Mouse (Mus musculus) layer of hippocampus, postnatal 14 days (tissue): Measurements from ENCODE around the gene Mbd5. TPM values are rescaled to one million over a fixed set of nuclear protein-coding genes. Genes with fewer than 3 reads are reported as not detected.
"Not testable (repeated sequence)": the region's sequence is repeated elsewhere in the genome, so short reads cannot be mapped to it uniquely, and the experiment has no call there.

Experiments
- DNase-seq, 2 experiments: peaks; one replicate each; pipeline ENCODE4 v3.0.0; 2021 to 2022; ENCODE audit warnings: low spot score in 2 of 2, mixed read lengths in 1 of 2
- total RNA-seq, 2 experiments: library from RNA; stranded (reverse); gene quantifications; 2 replicates each; pipeline ENCODE4 v1.2.3; 2021

Gene Mbd5
- total RNA-seq, 2 experiments from 2014 or later = 99.6 to 114 TPM

DNA sequence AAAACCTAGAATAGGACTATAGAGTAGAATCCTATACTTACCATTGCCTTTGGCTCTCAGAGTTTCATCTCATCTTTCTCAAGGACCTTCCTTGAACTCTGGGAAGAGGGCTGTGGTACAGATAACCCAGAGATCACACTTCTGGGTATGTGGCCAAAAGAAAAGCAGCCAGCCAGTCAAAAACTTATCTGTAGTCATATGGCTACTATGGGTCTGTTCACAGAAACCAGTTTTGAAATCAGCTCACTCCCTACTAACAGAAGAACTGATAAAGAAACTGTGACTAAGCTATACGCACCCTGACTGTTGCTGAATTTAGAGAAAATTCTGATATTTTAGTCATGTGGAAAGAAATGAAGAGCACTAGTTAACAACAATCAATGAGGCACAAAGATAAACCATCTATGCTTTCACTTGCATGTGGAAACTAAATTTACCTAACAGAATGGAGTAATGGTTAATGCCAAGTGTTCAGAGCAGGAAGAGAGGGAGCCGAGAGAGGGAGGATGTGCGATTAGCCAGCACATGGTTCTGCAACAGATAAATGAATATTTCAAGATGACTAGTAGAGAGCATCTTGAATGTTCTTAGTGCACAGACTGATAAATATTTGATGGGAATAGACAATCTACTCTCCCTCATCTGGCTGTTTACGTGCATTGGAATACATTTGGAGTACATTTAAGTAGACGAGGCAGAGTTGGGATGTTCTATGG lies 211.1 kb downstream of the Mbd5 start:
- no peak for DNase-seq

GRCm38 (mm10) chr2:49169766-49170165 lies 220.5 kb downstream of the Mbd5 start:
- no peak for DNase-seq

DNA sequence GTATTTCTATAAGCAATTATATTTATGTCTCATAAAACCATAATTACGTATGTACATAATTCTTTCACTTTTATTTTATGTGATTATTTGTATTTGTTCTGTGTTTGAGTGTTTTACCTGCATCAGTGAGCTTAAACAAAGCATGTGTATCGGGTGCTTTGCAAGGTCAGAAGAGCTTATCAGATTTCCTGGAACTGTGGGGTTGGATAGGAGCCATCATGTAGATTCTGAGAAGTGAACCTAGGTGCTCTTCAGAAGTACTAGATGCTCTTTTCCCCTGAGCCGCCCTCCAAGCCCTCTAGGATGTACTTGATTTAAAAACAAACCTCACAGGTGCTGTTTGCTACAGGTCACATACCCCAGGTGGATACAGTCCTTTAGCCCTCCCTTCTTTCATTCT lies 227.7 kb downstream of the Mbd5 start:
- DNase-seq = no peak

- no peak for DNase-seq
Measured at GRCm38 (mm10) chr2:49190984-49191383, 241.7 kb downstream of the Mbd5 start.

DNA sequence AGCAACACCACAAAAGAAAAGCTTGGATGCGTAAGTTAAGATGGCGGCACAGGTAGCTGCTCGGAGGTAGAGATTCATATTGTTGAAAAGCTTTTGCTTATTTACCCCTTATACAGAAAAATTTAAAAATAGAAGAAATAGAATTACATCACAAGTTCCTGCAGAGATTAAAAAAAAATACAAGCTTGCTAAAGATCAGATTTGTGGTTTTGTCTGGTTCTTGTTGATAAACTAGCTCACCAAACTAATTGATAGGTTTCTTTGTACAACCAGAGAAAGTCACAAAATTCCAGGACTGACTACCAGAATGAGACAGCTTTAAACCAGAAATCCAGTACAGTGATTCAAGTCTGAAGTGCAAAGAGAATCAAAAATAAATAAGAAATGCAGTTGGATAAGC lies 242.4 kb downstream of the Mbd5 start:
- DNase-seq = no peak

DNA sequence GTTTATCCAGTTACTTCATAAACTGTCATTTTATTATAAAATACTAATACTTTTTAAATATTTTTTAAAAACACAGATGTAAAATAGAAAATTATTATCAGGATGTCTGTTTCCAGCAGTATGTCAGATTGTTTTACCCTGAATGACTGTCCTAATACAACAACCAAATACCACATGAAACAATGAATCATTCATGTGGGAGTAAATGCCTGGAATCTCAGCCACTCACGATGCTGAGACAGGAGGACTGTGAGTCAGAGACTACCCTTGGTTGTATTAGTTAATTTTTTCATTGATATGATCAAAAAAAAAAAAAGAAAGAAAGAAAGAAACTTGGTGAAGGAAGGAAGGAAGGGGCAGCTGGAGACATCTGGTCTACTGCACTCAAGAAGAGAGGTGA lies 254.8 kb downstream of the Mbd5 start:
- no peak for DNase-seq

GRCm38 (mm10) chr2:49205692-49206091 lies 256.4 kb downstream of the Mbd5 start:
- DNase-seq = not testable (repeated sequence)

DNA sequence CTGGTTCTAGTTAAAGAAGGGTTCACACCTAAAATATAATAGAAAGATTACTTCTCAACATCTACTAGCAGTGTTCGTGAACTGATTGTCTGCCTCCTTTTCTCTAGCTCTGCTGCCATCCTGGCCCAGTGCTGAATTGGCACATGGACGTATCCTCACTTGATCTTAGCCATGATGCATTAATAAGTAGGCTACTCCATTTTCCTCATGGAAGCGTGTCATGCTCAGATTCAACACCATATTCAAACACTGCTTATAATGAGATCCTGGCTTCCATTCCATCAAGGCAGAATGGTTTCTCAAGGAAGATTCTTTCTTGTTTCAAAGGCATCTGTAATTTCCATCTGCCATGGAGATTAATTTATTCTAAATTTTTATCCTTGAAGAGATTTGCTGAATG lies 260.0 kb downstream of the Mbd5 start:
- DNase-seq = peak in 1 of 2 experiments; percentile 13

- DNase-seq = no peak
Measured at GRCm38 (mm10) chr2:49210408-49210807, 261.1 kb downstream of the Mbd5 start.

DNA sequence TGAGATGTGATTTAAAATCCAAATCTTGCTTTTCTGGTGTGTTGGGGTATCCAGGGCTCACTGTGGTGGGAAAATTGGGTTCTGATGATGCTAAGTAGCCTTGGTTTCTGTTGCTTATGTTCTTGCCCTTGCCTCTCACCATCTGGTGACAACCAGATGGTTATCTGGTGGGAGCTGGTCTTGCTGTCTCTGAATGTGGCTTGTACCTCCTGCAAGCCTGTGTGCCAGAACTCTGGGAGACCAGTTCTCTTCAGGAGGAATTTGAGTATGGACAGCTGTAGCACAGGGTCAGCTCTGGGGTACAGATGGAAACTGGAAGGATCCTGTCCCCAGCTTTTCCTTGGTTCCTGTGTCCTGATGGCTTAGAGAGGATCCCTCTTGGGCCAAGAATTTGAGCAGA lies 280.4 kb downstream of the Mbd5 start:
- DNase-seq = no peak

GRCm38 (mm10) chr2:49234064-49234463 lies 284.8 kb downstream of the Mbd5 start:
- DNase-seq = no peak

GRCm38 (mm10) chr2:49241715-49242114 lies 292.4 kb downstream of the Mbd5 start:
- DNase-seq = no peak

GRCm38 (mm10) chr2:49264092-49264491 lies 314.8 kb downstream of the Mbd5 start:
- no peak for DNase-seq

DNA sequence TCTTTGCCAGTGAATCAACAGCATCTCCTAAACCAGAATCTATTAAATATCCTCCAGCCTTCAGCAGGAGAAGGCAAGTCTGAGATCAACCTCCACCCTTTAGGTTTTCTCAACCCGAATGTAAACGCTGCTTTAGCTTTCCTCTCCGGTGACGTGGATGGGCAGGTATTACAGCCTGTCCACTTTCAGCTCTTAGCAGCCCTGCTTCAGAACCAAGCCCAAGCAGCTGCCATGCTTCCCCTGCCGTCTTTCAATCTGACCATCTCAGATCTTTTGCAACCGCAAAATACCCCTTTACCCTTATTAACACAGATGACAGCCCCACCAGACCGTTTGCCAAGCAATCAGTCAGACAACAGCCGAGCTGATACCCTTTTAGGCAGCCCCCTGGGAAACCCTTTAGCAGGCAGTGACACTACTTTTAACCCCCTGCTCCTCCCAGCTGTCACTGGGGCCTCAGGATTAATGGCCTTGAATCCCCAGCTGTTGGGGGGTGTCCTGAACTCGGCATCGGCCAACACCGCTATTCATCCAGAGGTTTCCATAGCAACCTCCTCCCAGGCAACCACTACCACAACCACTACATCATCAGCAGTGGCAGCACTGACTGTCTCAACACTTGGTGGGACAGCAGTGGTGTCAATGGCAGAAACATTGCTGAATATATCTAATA lies 323.1 kb downstream of the Mbd5 start:
- no peak for DNase-seq

GRCm38 (mm10) chr2:49276017-49276722 lies 326.9 kb downstream of the Mbd5 start:
- no peak for DNase-seq

DNA sequence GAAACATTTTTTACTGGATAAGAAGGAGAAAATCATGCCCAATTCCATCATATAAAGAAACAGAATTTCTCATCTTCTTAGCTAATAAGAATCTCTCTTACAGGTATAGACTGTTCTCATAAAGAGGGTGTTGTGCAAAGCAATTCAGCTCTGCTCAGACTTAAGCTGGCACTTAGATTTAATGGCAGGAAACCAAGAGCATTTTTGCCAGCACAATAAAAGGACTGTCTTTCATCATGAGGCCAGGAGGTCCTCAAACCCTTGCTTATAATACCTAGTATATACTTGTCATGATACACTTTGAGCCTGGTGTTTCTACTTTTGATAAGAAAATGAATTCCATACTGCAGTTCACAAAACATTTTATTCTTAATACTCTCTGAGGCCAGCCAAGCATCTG lies 331.2 kb downstream of the Mbd5 start:
- no peak for DNase-seq

DNA sequence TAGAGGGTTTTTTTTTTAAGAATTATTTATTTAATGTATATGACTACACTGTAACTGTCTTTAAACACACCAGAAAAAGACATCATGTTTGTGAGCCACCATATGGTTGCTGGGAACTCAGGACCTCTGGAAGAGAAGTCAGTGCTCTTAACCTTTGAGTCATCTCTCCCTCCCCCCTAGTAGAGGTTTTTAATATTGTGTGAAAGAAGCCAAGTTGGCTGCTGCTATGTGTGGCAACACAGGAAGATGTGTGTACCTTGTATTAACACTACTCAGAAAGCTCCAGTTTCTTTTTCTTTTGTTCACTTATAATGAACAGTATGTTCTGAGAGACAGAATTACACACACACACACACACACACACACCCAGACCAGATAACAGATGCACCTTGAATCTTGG lies 334.3 kb downstream of the Mbd5 start:
- no peak for DNase-seq

GRCm38 (mm10) chr2:49286965-49287364 lies 337.7 kb downstream of the Mbd5 start:
- no peak for DNase-seq

DNA sequence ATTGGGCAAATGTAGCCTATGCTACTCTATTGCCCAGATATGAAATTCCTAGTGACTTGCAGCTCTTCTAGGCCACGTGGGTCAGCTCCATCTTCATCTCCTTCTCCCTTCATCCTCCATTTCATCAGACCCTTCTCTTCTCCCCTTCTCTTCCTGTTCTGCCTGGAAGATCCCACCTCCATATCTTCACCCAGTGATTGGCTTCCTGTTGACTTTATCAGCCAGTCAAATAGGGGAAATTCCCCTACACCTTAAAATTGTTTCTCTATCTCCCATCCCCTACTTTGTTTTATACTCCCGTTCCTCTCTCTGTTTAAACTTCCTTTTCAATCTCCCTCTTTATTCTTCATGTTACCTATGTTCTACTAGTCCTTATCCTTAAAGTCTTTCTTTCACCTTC lies 342.4 kb downstream of the Mbd5 start:
- DNase-seq = no peak

GRCm38 (mm10) chr2:49312629-49313447 lies 363.5 kb downstream of the Mbd5 start:
- DNase-seq = peak; percentile 83 to 87

DNA sequence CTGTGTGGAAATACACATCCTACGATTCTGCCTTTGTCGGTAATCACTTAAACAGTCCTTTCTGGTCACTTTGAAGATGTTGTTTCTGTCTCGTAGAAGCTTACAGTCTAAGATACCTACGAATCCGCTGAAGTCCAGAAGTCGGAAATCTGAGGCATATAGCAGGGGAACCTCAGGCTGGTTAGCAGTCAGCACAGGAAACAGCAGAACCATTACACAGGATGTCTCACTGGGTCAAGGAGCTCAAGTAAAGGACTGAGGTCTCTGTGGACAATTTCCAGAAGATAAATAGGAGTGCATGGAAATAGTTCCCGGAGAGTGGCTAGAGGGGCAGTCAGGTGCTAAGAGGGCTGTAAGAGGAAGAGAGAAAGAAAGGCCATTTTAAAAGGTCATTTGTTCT lies 384.3 kb downstream of the Mbd5 start:
- no peak for DNase-seq
